Mouse (Mus musculus): ENCODE results near the gene Utrn.

DNA sequence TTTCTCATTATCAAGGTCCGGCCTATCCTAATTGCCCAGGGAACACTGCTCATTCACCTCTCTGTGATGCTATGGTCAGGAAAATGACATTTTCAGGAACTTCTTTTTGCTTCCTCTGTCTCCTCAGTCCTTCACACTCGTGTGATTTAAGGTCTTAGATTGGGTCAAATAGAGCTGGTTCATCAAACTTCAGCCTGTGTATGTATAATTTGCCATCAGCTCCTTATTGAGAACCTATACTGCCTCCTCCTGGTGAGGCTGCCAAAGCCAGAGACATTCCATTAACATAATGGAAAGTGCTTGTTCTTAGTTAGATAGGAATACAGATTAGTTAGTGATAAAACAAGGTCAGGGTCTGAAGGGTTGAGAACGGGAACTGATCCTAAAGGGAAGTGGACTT lies 253.4 kb downstream of the Utrn start:
- TF ChIP-seq CTCF (IDR thresholded peaks at IDR 0.05) = peak; percentile 48
- TF ChIP-seq POLR2A (IDR thresholded peaks at IDR 0.05; ENCODE audit: insufficient read depth, low read depth, low read length) = no peak
